Mouse (Mus musculus): ENCODE data around the gene Nt5c1a.

The Nt5c1a gene

GRCm38 (mm10) chr4:123247147-123247880 lies 46.0 kb downstream of the Nt5c1a start:
- DNase-seq (ENCODE audit: low spot score in 2 of 2) = no peak

DNA sequence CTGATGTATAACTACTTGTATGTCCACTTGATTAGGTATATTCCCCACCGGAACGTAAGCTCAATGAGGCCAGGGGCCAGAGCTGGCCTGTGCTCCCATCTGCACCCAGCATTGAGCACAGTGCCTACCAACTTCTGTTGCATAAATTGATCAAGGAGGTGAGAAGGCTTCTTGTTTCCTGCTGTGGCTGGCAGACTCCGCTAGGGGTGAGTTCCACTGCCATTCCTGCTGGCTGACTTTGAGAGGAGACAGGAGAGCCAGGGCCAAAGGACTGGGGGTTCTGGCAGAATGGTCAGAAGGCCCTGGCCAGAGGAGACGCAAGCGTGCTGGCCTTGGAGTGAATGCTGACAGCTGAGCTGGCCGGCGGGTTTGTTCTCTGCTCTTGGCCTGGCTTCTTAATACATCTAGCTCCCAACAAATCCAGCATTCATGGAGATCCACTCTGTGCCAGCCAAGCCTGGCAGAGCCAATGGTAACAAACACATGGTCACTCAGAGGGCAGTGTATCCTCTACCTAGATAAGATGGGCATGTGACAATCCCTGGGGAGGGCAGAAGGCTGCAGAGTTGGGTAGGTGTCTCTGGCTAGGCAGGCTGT lies 47.8 kb downstream of the Nt5c1a start:
- DNase-seq (ENCODE audit: low spot score in 2 of 2) = peak in 1 of 2 experiments; percentile 60

GRCm38 (mm10) chr4:123252214-123252613 lies 50.9 kb downstream of the Nt5c1a start:
- DNase-seq (ENCODE audit: low spot score in 2 of 2) = no peak

- no peak for DNase-seq (ENCODE audit: low spot score in 2 of 2)
Observed at GRCm38 (mm10) chr4:123254617-123255016, 53.3 kb downstream of the Nt5c1a start.

DNA sequence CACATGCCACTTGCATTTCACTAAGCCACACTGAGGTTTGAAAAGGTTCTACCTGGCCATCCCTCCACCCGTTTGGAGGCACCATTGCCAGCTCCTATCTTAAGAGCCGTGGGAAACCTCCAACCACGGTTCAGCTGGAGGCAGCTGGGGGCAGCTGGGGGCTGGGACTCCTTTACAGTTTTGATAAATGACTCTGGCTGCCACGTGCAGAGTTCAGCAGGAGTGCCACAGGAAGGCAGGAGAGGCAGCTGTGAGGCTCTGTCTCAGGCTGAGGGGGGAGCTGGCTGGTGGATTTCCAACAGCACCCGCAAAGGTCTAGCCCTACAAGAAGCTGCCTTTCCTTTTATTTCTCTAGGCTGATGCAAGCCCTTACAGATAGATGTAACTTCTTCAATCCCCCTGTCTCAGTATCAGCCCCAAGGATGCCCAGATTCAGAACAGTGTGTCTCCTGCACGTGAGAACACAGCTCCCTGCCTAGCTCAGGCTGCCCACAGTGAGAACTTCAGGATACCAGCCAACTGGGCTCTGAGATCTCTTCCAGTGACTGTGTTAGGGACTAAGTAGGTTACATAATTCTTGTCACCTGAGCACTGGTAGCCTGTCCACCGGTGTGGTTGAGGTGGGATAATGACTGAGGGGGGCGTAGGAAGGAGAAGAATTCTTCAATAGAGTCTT lies 58.9 kb downstream of the Nt5c1a start:
- DNase-seq (ENCODE audit: low spot score in 2 of 2) = no peak

DNA sequence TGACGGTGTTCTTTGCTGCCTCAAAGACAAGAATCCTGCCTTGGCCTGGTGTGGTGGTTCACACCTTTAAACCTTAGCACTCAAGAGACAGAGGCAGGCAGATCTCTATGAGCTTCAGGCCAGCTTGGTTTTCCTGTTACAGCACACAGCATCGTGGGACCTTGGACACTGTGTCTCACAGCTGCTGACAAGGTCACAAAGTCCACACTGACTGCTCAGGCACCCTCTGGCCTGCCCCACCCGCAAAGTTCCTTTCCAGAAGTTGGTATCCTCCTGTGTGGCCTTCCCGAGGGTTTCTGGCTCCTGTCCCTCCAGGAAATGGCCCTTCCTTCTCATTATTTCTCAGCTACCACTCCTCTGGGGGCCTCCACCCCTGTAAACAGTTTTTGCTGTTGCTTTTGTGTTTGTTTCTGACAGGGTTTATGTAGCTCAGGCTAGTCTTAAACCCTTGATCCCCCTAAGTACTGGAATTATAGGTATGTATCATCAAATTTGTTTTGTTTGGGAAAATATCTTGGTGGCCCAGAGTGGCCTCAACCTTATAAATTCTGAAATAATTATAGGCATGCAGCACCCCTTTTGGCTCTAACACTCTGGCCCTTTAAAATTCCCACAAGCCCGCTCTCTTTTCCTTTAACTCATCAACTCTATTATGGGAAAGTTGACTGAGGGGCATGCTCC lies 60.6 kb downstream of the Nt5c1a start, which contains the start of gene Pabpc4:
Pabpc4 (plus strand) TSS at position 631 of the 681 bp plus-strand sequence.
- DNase-seq (ENCODE audit: low spot score in 2 of 2) = no peak

All from urinary bladder, postnatal 36 days (tissue).